Mouse (Mus musculus) stomach, postnatal 0 days (tissue): ENCODE results near the gene Gpat2.

Experiments used
- CTCF ChIP-seq: IDR thresholded peaks from 2 replicates; pipeline ENCODE4 v1.5.1; 2016; ENCODE audit warnings: antibody characterized with exemption, low read depth, mild to moderate bottlenecking, moderate library complexity
- EP300 ChIP-seq: optimal IDR thresholded peaks from 2 replicates; pipeline ENCODE3; 2016; ENCODE audit warnings: antibody characterized with exemption

DNA sequence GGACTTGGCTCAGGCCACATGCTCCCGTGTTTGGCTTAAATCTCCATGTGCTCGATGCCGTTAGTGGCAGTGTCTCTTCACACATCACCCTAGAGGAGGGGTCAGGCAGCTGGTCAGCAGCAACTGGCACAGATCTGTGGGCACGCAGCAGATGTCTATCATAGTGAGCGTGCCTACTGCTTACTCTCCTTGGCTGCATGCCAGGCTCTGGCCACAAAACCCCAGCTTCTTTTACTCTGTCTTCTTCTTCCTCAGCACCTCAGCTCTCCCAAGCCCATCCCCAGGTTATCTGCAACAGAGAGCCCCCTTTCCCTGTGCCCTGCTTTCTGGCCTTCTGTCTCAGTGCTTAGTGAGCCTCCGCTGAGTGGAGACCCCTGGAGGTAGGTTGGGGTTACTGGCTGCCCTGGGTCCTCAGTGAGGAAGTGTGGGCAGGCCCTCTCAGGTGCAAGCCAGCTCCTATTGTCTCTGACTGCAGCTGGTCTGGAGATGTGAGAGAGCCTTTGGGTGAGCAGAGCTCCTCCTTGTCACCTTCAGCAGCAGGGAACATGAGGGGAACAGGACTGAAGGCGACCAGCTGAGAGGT, 49.1 kb upstream of the Gpat2 start:
- TF ChIP-seq CTCF (peak; percentile 64), EP300 (no peak)
